Mouse (Mus musculus): ENCODE measurements around the gene Mycs. TPM values are rescaled to one million over a fixed set of nuclear protein-coding genes. Genes with fewer than 3 reads are reported as not detected.

The Mycs gene
- polyA plus RNA-seq (2015; fragmentation: Nextera tagmentation; extraction: Ambion mirVana): not detected in 2 replicates

DNA sequence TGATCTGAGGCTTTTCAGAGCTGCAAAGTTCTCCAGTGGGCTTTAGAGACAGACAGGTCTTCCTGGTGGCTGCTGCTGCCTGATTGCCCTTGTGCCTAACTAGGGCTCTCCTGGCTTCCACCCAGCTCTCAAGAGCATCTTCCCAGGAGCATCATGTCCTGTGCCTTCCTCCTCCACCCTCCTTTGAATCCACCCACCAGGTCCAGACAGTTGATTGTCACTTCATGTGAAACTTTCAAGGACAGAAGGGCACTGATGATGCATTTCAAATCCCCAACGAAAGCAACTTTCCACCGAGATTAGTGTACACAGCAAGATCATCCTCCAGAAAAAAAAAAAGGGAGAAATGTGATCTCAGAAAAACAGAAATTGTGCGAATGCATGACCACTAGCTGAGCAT, at the start of gene Mycs:
Gene Mycs (minus strand): TSS at position 101 of the 400 bp plus-strand sequence.
- Histone ChIP-seq H3K9me3 (no peaks in the 10 kb centered on the region), H3K4me1 (no peaks in the 10 kb centered on the region), H3K4me3 (no peak within 1 kb of the TSS), H3K9ac (no peak within 1 kb of the TSS), H3K36me3 (no peaks in the 10 kb centered on the region), H3K4me2 (no peak within 1 kb of the TSS), H3K27ac (no peak within 1 kb of the TSS), H3K27me3 (no peaks in the 10 kb centered on the region; the same call in 1 of the 2 replicates)
- no peak for ATAC-seq (ENCODE audit: insufficient number of reproducible peaks, low FRiP score, low TSS enrichment, low read depth)
- WGBS: 83% methylated on average over 3 of the region's 3 CpGs

DNA sequence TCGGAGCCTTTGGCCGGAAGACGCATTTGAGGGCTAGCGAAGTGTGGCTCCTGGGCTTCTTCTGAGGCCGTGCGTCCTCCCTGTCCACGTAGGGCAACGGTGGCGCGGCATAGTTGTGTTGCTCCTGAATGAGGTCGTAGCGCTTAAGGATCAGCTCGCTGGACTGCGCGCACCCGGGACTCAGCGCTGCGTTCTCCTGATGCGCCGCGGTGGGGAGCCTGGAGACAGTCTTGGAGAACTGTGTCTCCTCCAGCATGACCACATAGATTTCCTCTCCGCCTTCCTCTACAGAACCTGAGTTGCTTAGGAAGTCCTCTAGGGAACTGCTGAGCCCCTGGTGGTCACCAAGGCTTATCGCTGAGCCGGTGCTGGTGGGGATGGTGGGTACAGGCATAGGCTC, 1.0 kb downstream of the Mycs start:
- Histone ChIP-seq H3K27me3 (no peaks in the 10 kb centered on the region; the same call in 1 of the 2 replicates), H3K4me3 (no peak overlapping the region), H3K4me2 (0 out of 2 replicates have a peak overlapping the region, but pooled peaks have one; percentile 14), H3K36me3 (no peaks in the 10 kb centered on the region), H3K9ac (no peak overlapping the region), H3K27ac (no peak overlapping the region), H3K4me1 (no peaks in the 10 kb centered on the region), H3K9me3 (no peaks in the 10 kb centered on the region)
- 12% methylated on average over 24 of the region's 24 CpGs for WGBS
- no peak for ATAC-seq (ENCODE audit: insufficient number of reproducible peaks, low FRiP score, low TSS enrichment, low read depth)

Other genes with a start within 250 kb of the Mycs start
- gene Btbd35f7, start 199.8 kb upstream of the Mycs start, polyA plus RNA-seq (2015; fragmentation: Nextera tagmentation; extraction: Ambion mirVana): not detected in 2 replicates